Mouse (Mus musculus) right cerebral cortex, postnatal 36 days (tissue): ENCODE measurements around the gene Gm10031.

Source experiments
- DNase-seq, 2 experiments: peaks; one replicate each; pipeline ENCODE4 v3.0.0; 2022; ENCODE audit warnings: low spot score in 2 of 2, mixed read lengths in 1 of 2

Gm10031 gene

GRCm38 (mm10) chr1:156543999-156544398, 20.2 kb downstream of the Gm10031 start:
- DNase-seq: no peak

- DNase-seq: peak; percentile 75 to 81
These were observed 34.5 kb downstream of the Gm10031 start, which contains the start of gene Abl2 for GRCm38 (mm10) chr1:156558024-156558930. TSS of gene Abl2 (plus strand) at chr1:156558786.

- peak; percentile 31 to 38 for DNase-seq
These were observed 35.3 kb downstream of the Gm10031 start for GRCm38 (mm10) chr1:156558950-156559640.

- no peak for DNase-seq
These were observed 35.8 kb downstream of the Gm10031 start for GRCm38 (mm10) chr1:156559641-156560020.

- no peak for DNase-seq
These were observed 36.7 kb downstream of the Gm10031 start for GRCm38 (mm10) chr1:156560500-156560899.

GRCm38 (mm10) chr1:156565328-156565727, 41.5 kb downstream of the Gm10031 start:
- DNase-seq: no peak

GRCm38 (mm10) chr1:156566132-156566531, 42.3 kb downstream of the Gm10031 start:
- no peak for DNase-seq

- no peak for DNase-seq
These were observed 45.8 kb downstream of the Gm10031 start for GRCm38 (mm10) chr1:156569615-156570014.

GRCm38 (mm10) chr1:156572952-156573351, 49.1 kb downstream of the Gm10031 start:
- no peak for DNase-seq
